Mouse (Mus musculus) erythroblast, embryonic 14.5 days (primary cell): ENCODE measurements around the gene Prkag2.

Experiments used
- GATA1 ChIP-seq: IDR thresholded peaks from 2 replicates; pipeline ENCODE4 v1.6.1; 2012; ENCODE audit warnings: low read length, inconsistent platforms, mixed read lengths
- TAL1 ChIP-seq: IDR thresholded peaks from 3 replicates; pipeline ENCODE4 v1.6.1; 2012; ENCODE audit warnings: low read length, inconsistent platforms, mixed read lengths

GRCm38 (mm10) chr5:24973228-24973627, 127.2 kb downstream of the Prkag2 start:
- TF ChIP-seq TAL1 (no peak), GATA1 (no peak)
